Mouse (Mus musculus): ENCODE results near the gene Dennd2d. TPM values are rescaled to one million over a fixed set of nuclear protein-coding genes. Genes with fewer than 3 reads are reported as not detected.

Gene Dennd2d
- total and polyA plus RNA-seq, 3 experiments = 4.5 to 8.0 TPM; not detected in 1

DNA sequence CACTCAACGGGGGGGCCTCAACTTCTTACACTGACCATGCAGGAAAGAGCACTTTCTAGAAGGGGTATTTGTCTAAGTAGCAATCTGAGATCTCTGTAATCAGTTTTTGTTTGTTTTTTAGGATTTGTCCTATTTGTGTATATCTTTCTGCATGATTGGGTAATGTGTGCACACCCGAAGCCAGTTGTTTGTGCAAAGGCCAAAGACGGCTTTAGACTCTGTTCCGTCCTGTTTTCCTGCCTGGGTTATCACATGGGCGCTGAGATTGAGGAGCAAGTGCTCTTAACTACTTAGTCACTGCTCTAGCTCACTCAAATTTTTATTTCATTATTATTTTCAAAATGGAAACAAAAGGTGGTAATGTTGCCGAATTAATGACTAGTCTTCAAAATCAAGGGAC is 32.8 kb downstream of the Dennd2d start:
- H3K27ac ChIP-seq (ENCODE audit: control insufficient read depth, low read depth, low read length) = no peak overlapping the region
- DNase-seq (ENCODE audit: low read depth, low spot score) = no peak
- no peaks in the 10 kb centered on the region for H3K79me2 ChIP-seq (ENCODE audit: control insufficient read depth, insufficient read depth, low read length, poor library complexity)
- no peak for TF ChIP-seq HCFC1 (IDR thresholded peaks at IDR 0.05; ENCODE audit: low read depth, low read length)
- no peak for TF ChIP-seq POLR2A (IDR thresholded peaks at IDR 0.05; ENCODE audit: control insufficient read depth in 1 of 2, insufficient read depth in 1 of 2, low read depth in 1 of 2, low read length in 2 of 2, poor library complexity in 1 of 2)
- no peak for TF ChIP-seq MEF2A (IDR thresholded peaks at IDR 0.05; ENCODE audit: extremely low read depth, insufficient replicate concordance, low read depth, low read length, poor library complexity, severe bottlenecking)
- no peak for TF ChIP-seq BHLHE40 (IDR thresholded peaks at IDR 0.05; ENCODE audit: borderline replicate concordance, low read depth, low read length)
- peaks cover 0 to 6% of the 10 kb centered on the region in 2 experiments; a peak in 3 of 4 replicates for H3K36me3 ChIP-seq (ENCODE audit: control insufficient read depth in 1 of 2, insufficient read depth in 2 of 2, low read length in 2 of 2)
- no peaks in the 10 kb centered on the region for H3K27me3 ChIP-seq (ENCODE audit: control insufficient read depth in 1 of 2, insufficient read depth in 2 of 2, low read length in 2 of 2)
- H3K4me1 ChIP-seq (ENCODE audit: control insufficient read depth in 1 of 2, insufficient read depth in 2 of 2, low read length in 2 of 2) = no peaks in the 10 kb centered on the region; a peak in 1 of 4 replicates
- H3K4me3 ChIP-seq (ENCODE audit: control insufficient read depth in 1 of 2, insufficient read depth in 1 of 2, low read depth in 2 of 2, low read length in 2 of 2) = no peak overlapping the region
- H3K9ac ChIP-seq (ENCODE audit: control insufficient read depth, low read depth, low read length, poor library complexity, severe bottlenecking) = no peak overlapping the region
- no peaks in the 10 kb centered on the region for H3K9me3 ChIP-seq (replicated peaks; ENCODE audit: insufficient read depth, low read length)

DNA sequence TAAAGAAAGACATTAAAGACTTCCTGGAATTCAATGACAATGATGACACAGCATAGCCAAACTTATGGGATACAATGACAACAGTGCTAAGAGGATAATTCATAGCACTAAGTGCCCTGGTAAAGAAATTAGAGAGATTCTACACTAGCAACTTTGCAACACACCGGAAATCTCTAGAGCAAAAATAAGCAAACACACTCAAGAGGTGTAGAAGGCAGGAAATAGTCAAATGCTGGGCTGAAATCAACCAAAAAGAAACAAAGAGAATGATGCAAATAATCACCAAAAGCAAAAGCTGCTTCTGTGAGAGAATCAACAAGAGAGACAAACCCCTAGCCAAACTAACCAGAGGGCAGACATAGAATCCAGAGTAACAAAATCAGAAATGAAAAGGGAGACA is 40.5 kb downstream of the Dennd2d start:
- no peaks in the 10 kb centered on the region for H3K27me3 ChIP-seq (ENCODE audit: control insufficient read depth in 1 of 2, insufficient read depth in 2 of 2, low read length in 2 of 2)
- no peaks in the 10 kb centered on the region for H3K36me3 ChIP-seq (ENCODE audit: control insufficient read depth in 1 of 2, insufficient read depth in 2 of 2, low read length in 2 of 2)
- H3K27ac ChIP-seq (ENCODE audit: control insufficient read depth, low read depth, low read length) = no peak overlapping the region
- no peaks in the 10 kb centered on the region for H3K79me2 ChIP-seq (ENCODE audit: control insufficient read depth, insufficient read depth, low read length, poor library complexity)
- H3K9me3 ChIP-seq (replicated peaks; ENCODE audit: insufficient read depth, low read length) = no peaks in the 10 kb centered on the region
- no peak overlapping the region for H3K9ac ChIP-seq (ENCODE audit: control insufficient read depth, low read depth, low read length, poor library complexity, severe bottlenecking)
- TF ChIP-seq MAX (IDR thresholded peaks at IDR 0.05; ENCODE audit: low read length) (no peak), ETS1 (IDR thresholded peaks at IDR 0.05; ENCODE audit: low read depth, low read length) (no peak), HCFC1 (IDR thresholded peaks at IDR 0.05; ENCODE audit: low read depth, low read length) (no peak), MYB (IDR thresholded peaks at IDR 0.05; ENCODE audit: low read depth, low read length) (no peak), MXI1 (IDR thresholded peaks at IDR 0.05; ENCODE audit: low read depth, low read length) (no peak), UBTF (IDR thresholded peaks at IDR 0.05; ENCODE audit: borderline replicate concordance, insufficient read depth, low read depth, low read length) (no peak), GATA1 (IDR thresholded peaks at IDR 0.05; ENCODE audit: low read depth, low read length) (no peak), CTCF (IDR thresholded peaks at IDR 0.05 in 2 of 3, conservative IDR thresholded peaks at IDR 0.05 in 1 of 3; ENCODE audit: control insufficient read depth in 1 of 3, insufficient read depth in 1 of 3, low read depth in 2 of 3, low read length in 3 of 3, poor library complexity in 1 of 3, severe bottlenecking in 1 of 3) (no peak), CHD2 (IDR thresholded peaks at IDR 0.05; ENCODE audit: low read length) (no peak), ZKSCAN1 (IDR thresholded peaks at IDR 0.05; ENCODE audit: low read depth, low read length) (no peak), MEF2A (IDR thresholded peaks at IDR 0.05; ENCODE audit: extremely low read depth, insufficient replicate concordance, low read depth, low read length, poor library complexity, severe bottlenecking) (no peak), JUND (IDR thresholded peaks at IDR 0.05; ENCODE audit: low read depth, low read length) (no peak), ELF1 (IDR thresholded peaks at IDR 0.05; ENCODE audit: low read depth, low read length) (no peak), NRF1 (IDR thresholded peaks at IDR 0.05; ENCODE audit: insufficient read depth, low read depth, low read length, poor library complexity, severe bottlenecking) (no peak), USF2 (IDR thresholded peaks at IDR 0.05; ENCODE audit: borderline replicate concordance in 1 of 2, insufficient read depth in 1 of 2, low read depth in 1 of 2, low read length in 2 of 2) (no peak), RAD21 (IDR thresholded peaks at IDR 0.05; ENCODE audit: low read depth, low read length) (no peak), GABPA (IDR thresholded peaks at IDR 0.05; ENCODE audit: low read depth, low read length) (no peak), CHD1 (IDR thresholded peaks at IDR 0.05; ENCODE audit: low read depth, low read length) (no peak), USF1 (IDR thresholded peaks at IDR 0.05; ENCODE audit: low read depth, low read length) (no peak)
- no peak for DNase-seq (ENCODE audit: low read depth, low spot score)
- H3K4me1 ChIP-seq (ENCODE audit: control insufficient read depth in 1 of 2, insufficient read depth in 2 of 2, low read length in 2 of 2) = no peaks in the 10 kb centered on the region
- no peak overlapping the region for H3K4me3 ChIP-seq (ENCODE audit: control insufficient read depth in 1 of 2, insufficient read depth in 1 of 2, low read depth in 2 of 2, low read length in 2 of 2)
